Mouse (Mus musculus) small intestine, adult 2 months (tissue): ENCODE data around the gene Zfp710.
A peak's percentile ranks its signal among the peaks of the same experiment; 100 is the strongest.

ENCODE experiments used
- CTCF ChIP-seq: fragments of 200-500 bp; IDR thresholded peaks from 2 replicates; pipeline ENCODE4 v1.5.1; 2012; ENCODE audit warnings: low read depth, mild to moderate bottlenecking, control low read depth, inconsistent platforms, low read length, moderate library complexity, mixed read lengths; ENCODE audit not compliant: insufficient replicate concordance, insufficient read length; ENCODE audit errors: extremely low read depth
- POLR2A ChIP-seq: fragments of 200-500 bp; IDR thresholded peaks from 2 replicates; pipeline ENCODE4 v1.6.1; 2012; ENCODE audit warnings: low read depth, mild to moderate bottlenecking, control low read depth, inconsistent platforms, low read length, moderate library complexity

- TF ChIP-seq CTCF (no peak), POLR2A (peak; percentile 37; the same call in 1 of the 2 replicates)
Measured at GRCm38 (mm10) chr7:80057002-80057691, 32.5 kb downstream of the Zfp710 start.
